Mouse (Mus musculus): Measurements from ENCODE around the gene Ddx20. TPM values are rescaled to one million over a fixed set of nuclear protein-coding genes. Genes with fewer than 3 reads are reported as not detected.

Ddx20 gene
- polyA plus RNA-seq, 1 experiment from 2014 or later, result 40.3 TPM

DNA sequence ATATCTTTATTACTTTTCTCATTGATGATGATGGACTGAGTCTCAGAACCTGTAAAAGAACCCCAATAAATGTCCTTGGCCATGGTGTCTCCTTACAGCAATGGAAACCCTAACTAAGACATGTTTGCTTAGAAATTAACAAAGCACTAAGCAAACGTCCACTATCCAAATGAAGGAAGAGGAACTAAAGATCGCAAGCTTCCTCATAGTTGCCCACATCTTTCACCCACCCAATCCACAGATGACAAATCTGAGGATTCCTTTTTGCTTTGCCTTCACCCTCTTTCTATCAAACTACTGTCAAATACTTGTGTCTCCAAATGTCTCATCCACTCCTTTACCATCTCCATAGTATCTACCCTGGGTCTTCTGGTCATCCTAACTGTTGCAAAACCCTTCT, 1.2 kb upstream of the Ddx20 start:
- 84% methylated on average over 2 of the region's 2 CpGs for WGBS

GRCm38 (mm10) chr3:105686394-105687323, 715 bp downstream of the Ddx20 start:
- 7% methylated on average over 60 of the region's 60 CpGs for WGBS
- Histone ChIP-seq H3K4me3 (peak overlapping the region; percentile 96), H3K9me3 (no peaks in the 10 kb centered on the region), H3K9ac (peak overlapping the region; percentile 95), H3K27ac (peak overlapping the region; percentile 80), H3K4me2 (peak overlapping the region; percentile 68), H3K36me3 (peaks cover 29% of the 10 kb centered on the region), H3K4me1 (peaks cover 7% of the 10 kb centered on the region), H3K27me3 (no peaks in the 10 kb centered on the region)
- ATAC-seq (ENCODE audit: insufficient number of reproducible peaks, insufficient read depth, low FRiP score, low TSS enrichment, low read depth), result no peak

More for the DNA sequence above, 1.2 kb upstream of the Ddx20 start:
- H3K4me3 ChIP-seq, result no peak overlapping the region
- no peak for ATAC-seq (ENCODE audit: insufficient number of reproducible peaks, insufficient read depth, low FRiP score, low TSS enrichment, low read depth)
- no peak overlapping the region for H3K9ac ChIP-seq
- H3K36me3 ChIP-seq, result peaks cover 13% of the 10 kb centered on the region
- no peaks in the 10 kb centered on the region for H3K9me3 ChIP-seq
- peaks cover 6% of the 10 kb centered on the region for H3K27me3 ChIP-seq
- H3K4me1 ChIP-seq, result peaks cover 7% of the 10 kb centered on the region
- H3K27ac ChIP-seq, result no peak overlapping the region
- no peak overlapping the region for H3K4me2 ChIP-seq

GRCm38 (mm10) chr3:105680346-105680745, 7.0 kb downstream of the Ddx20 start:
- WGBS, result 90% methylated on average over 7 of the region's 7 CpGs
- H3K9ac ChIP-seq, result no peak overlapping the region
- H3K4me2 ChIP-seq, result no peak overlapping the region
- no peak overlapping the region for H3K27ac ChIP-seq
- ATAC-seq (ENCODE audit: insufficient number of reproducible peaks, insufficient read depth, low FRiP score, low TSS enrichment, low read depth), result no peak
- H3K4me3 ChIP-seq, result no peak overlapping the region
- H3K36me3 ChIP-seq, result peaks cover 67% of the 10 kb centered on the region
- no peaks in the 10 kb centered on the region for H3K27me3 ChIP-seq
- no peaks in the 10 kb centered on the region for H3K9me3 ChIP-seq
- no peaks in the 10 kb centered on the region for H3K4me1 ChIP-seq

GRCm38 (mm10) chr3:105675932-105676331, 11.4 kb downstream of the Ddx20 start:
- no peaks in the 10 kb centered on the region for H3K27me3 ChIP-seq
- H3K36me3 ChIP-seq, result peaks cover 34% of the 10 kb centered on the region
- no peak overlapping the region for H3K4me3 ChIP-seq
- 52% methylated on average over 2 of the region's 2 CpGs for WGBS
- H3K9me3 ChIP-seq, result no peaks in the 10 kb centered on the region
- 0 out of 2 replicates have a peak, but pooled peaks cover 4% of the 10 kb centered on the region for H3K4me1 ChIP-seq
- H3K9ac ChIP-seq, result no peak overlapping the region
- ATAC-seq (ENCODE audit: insufficient number of reproducible peaks, insufficient read depth, low FRiP score, low TSS enrichment, low read depth), result no peak
- H3K27ac ChIP-seq, result no peak overlapping the region
- H3K4me2 ChIP-seq, result no peak overlapping the region

- 0 out of 2 replicates have a peak, but pooled peaks cover 4% of the 10 kb centered on the region for H3K4me1 ChIP-seq
- no peak overlapping the region for H3K4me3 ChIP-seq
- H3K4me2 ChIP-seq, result no peak overlapping the region
- no peak overlapping the region for H3K27ac ChIP-seq
- H3K9me3 ChIP-seq, result no peaks in the 10 kb centered on the region
- H3K27me3 ChIP-seq, result no peaks in the 10 kb centered on the region
- H3K9ac ChIP-seq, result no peak overlapping the region
- ATAC-seq (ENCODE audit: insufficient number of reproducible peaks, insufficient read depth, low FRiP score, low TSS enrichment, low read depth), result 0 out of 2 replicates have a peak, but pooled peaks have one; percentile 32
- WGBS, result 15% methylated on average over 7 of the region's 7 CpGs
- H3K36me3 ChIP-seq, result peaks cover 25% of the 10 kb centered on the region
Observed at GRCm38 (mm10) chr3:105674595-105675218, 12.7 kb downstream of the Ddx20 start.

- WGBS, result 90% methylated on average over 1 of the region's 1 CpGs
- H3K27me3 ChIP-seq, result no peaks in the 10 kb centered on the region
- H3K9ac ChIP-seq, result no peak overlapping the region
- no peak overlapping the region for H3K4me3 ChIP-seq
- 0 out of 2 replicates have a peak, but pooled peaks cover 4% of the 10 kb centered on the region for H3K4me1 ChIP-seq
- no peaks in the 10 kb centered on the region for H3K36me3 ChIP-seq
- H3K4me2 ChIP-seq, result no peak overlapping the region
- H3K9me3 ChIP-seq, result no peaks in the 10 kb centered on the region
- H3K27ac ChIP-seq, result no peak overlapping the region
- no peak for ATAC-seq (ENCODE audit: insufficient number of reproducible peaks, insufficient read depth, low FRiP score, low TSS enrichment, low read depth)
Observed at GRCm38 (mm10) chr3:105670801-105671200, 16.6 kb downstream of the Ddx20 start.

GRCm38 (mm10) chr3:105669776-105670175, 17.6 kb downstream of the Ddx20 start:
- H3K9ac ChIP-seq, result no peak overlapping the region
- no peak for ATAC-seq (ENCODE audit: insufficient number of reproducible peaks, insufficient read depth, low FRiP score, low TSS enrichment, low read depth)
- no peak overlapping the region for H3K4me3 ChIP-seq
- WGBS, result 84% methylated on average over 3 of the region's 3 CpGs
- no peaks in the 10 kb centered on the region for H3K9me3 ChIP-seq
- 0 out of 2 replicates have a peak, but pooled peaks cover 4% of the 10 kb centered on the region for H3K4me1 ChIP-seq
- no peaks in the 10 kb centered on the region for H3K36me3 ChIP-seq
- H3K4me2 ChIP-seq, result no peak overlapping the region
- no peaks in the 10 kb centered on the region for H3K27me3 ChIP-seq
- H3K27ac ChIP-seq, result no peak overlapping the region

GRCm38 (mm10) chr3:105668161-105668560, 19.2 kb downstream of the Ddx20 start:
- Histone ChIP-seq H3K27me3 (no peaks in the 10 kb centered on the region), H3K4me1 (no peaks in the 10 kb centered on the region), H3K4me2 (no peak overlapping the region), H3K36me3 (no peaks in the 10 kb centered on the region), H3K4me3 (no peak overlapping the region), H3K27ac (no peak overlapping the region), H3K9me3 (no peaks in the 10 kb centered on the region), H3K9ac (no peak overlapping the region)
- WGBS, result 36% methylated on average over 9 of the region's 9 CpGs
- ATAC-seq (ENCODE audit: insufficient number of reproducible peaks, insufficient read depth, low FRiP score, low TSS enrichment, low read depth), result no peak

DNA sequence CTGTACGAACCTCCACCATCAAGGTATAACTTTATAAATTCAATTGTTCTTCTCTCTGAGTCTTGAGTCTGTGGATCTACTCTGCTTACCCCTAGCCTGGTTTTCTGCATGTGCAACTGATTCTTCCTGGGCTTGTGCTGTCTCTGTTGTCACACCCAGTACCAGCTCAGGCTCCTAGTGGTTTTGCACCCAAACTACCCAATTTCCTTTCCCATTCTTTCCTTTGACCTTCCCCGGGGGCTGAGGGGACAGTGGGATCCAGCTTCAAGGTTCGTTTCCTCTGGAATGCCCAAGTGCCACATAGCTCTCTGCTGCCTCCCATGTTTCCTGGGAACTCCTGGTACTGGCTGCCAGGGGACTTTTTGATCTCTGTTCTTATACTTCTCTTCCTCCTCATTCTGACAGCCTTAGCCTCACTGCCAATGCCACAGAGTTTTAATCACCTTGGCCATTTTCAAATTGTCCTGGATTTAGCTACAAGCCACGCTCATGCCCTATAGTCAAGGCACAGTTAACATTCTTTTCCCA, 20.3 kb downstream of the Ddx20 start:
- Histone ChIP-seq H3K4me1 (no peaks in the 10 kb centered on the region), H3K9ac (no peak overlapping the region), H3K27me3 (no peaks in the 10 kb centered on the region), H3K4me2 (no peak overlapping the region), H3K36me3 (no peaks in the 10 kb centered on the region), H3K27ac (no peak overlapping the region), H3K9me3 (no peaks in the 10 kb centered on the region), H3K4me3 (no peak overlapping the region)
- 68% methylated on average over 4 of the region's 4 CpGs for WGBS
- ATAC-seq (ENCODE audit: insufficient number of reproducible peaks, insufficient read depth, low FRiP score, low TSS enrichment, low read depth), result no peak

DNA sequence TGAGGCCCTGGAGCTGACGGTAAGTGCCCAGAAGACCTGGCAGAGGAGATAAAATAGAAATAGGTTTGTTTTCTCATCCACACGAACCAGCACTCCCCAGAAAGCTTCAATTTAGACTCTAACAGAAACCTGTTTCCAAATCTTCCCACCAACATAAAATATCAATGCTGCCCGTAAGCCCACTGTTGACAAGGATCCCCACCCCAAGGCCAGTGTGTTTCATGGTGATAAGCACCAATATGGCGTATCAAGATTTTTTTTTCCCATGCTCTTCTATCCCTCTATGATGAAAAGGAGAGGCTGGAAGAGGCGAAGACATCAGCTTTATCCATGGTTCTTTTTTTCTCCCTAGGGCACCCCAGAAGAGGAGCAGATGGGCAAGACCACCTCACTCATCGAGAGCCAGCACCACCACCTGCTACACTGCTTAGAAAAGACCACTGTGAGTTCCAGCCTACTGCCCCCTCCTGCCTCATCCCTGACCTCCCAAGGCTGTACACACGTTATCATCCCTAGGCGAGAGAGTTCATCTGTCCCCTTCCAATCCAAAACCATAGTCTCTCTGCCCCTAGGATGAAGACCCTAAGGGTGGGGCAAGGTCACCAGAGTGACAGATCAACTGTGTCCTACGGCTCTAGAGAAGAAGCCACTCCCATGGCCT, 22.1 kb downstream of the Ddx20 start:
- no peak for ATAC-seq (ENCODE audit: insufficient number of reproducible peaks, insufficient read depth, low FRiP score, low TSS enrichment, low read depth)
- WGBS, result 82% methylated on average over 9 of the region's 9 CpGs
- Histone ChIP-seq H3K27me3 (no peaks in the 10 kb centered on the region), H3K9ac (no peak overlapping the region), H3K4me2 (no peak overlapping the region), H3K27ac (no peak overlapping the region), H3K36me3 (no peaks in the 10 kb centered on the region), H3K4me1 (no peaks in the 10 kb centered on the region), H3K9me3 (no peaks in the 10 kb centered on the region), H3K4me3 (no peak overlapping the region)

- Histone ChIP-seq H3K4me2 (no peak overlapping the region), H3K4me1 (no peaks in the 10 kb centered on the region), H3K4me3 (no peak overlapping the region), H3K9me3 (no peaks in the 10 kb centered on the region), H3K27ac (no peak overlapping the region), H3K27me3 (no peaks in the 10 kb centered on the region), H3K36me3 (no peaks in the 10 kb centered on the region), H3K9ac (no peak overlapping the region)
- 55% methylated on average over 8 of the region's 8 CpGs for WGBS
- ATAC-seq (ENCODE audit: insufficient number of reproducible peaks, insufficient read depth, low FRiP score, low TSS enrichment, low read depth), result no peak
Observed at GRCm38 (mm10) chr3:105663043-105663442, 24.3 kb downstream of the Ddx20 start.
